Mouse (Mus musculus) kidney, embryonic 14.5 days (tissue): ENCODE data around the gene Htra3. TPM values are rescaled to one million over a fixed set of nuclear protein-coding genes. Genes with fewer than 3 reads are reported as not detected.

Experiments
- ATAC-seq: fragments of 200-750 bp; cut with Nextera tagmentation; 2 replicates; pipeline ENCODE4 v1.8.0; 2017; ENCODE audit warnings: moderate number of reproducible peaks, mild to moderate bottlenecking, moderate TSS enrichment, moderate library complexity; ENCODE audit not compliant: low FRiP score, low TSS enrichment
- H3K27ac ChIP-seq: fragments of 300-500 bp; sonication (generic); 2 replicates; pipeline ENCODE4 v1.5.1; 2014; ENCODE audit warnings: low read depth, mild to moderate bottlenecking, low read length, moderate library complexity, mixed read lengths
- H3K27me3 ChIP-seq: fragments of 300-500 bp; sonication (generic); 2 replicates; pipeline ENCODE4 v1.6.1; 2014; ENCODE audit warnings: mild to moderate bottlenecking, low read length; ENCODE audit not compliant: control insufficient read depth, insufficient read depth
- H3K36me3 ChIP-seq: fragments of 300-500 bp; sonication (generic); 2 replicates; pipeline ENCODE4 v1.6.1; 2014; ENCODE audit warnings: low read length, mixed read lengths; ENCODE audit not compliant: control insufficient read depth, insufficient read depth
- H3K4me1 ChIP-seq: fragments of 300-500 bp; sonication (generic); 2 replicates; pipeline ENCODE4 v1.6.1; 2014; ENCODE audit warnings: low read length, mixed read lengths; ENCODE audit not compliant: control insufficient read depth, insufficient read depth
- H3K4me2 ChIP-seq: fragments of 300-500 bp; sonication (generic); replicated peaks from 2 replicates; pipeline ENCODE4 v1.6.1; 2014; ENCODE audit warnings: low read depth, mild to moderate bottlenecking, low read length
- H3K4me3 ChIP-seq: fragments of 300-500 bp; sonication (generic); 2 replicates; pipeline ENCODE4 v1.5.1; 2014; ENCODE audit warnings: mild to moderate bottlenecking, low read length
- H3K9ac ChIP-seq: fragments of 300-500 bp; sonication (generic); 2 replicates; pipeline ENCODE4 v1.6.1; 2014; ENCODE audit warnings: low read depth, mild to moderate bottlenecking, low read length, moderate library complexity
- H3K9me3 ChIP-seq: fragments of 300-500 bp; sonication (generic); 2 replicates; pipeline ENCODE4 v1.6.1; 2016; ENCODE audit warnings: low read length; ENCODE audit not compliant: control insufficient read depth
- WGBS: fragments of 180-500 bp; shearing (Covaris S2); extraction: QIAGEN DNeasy Blood & Tissue Kit; methylation state at CpG from one replicate; pipeline ENCODE4 v1.1.7; 2014; 5-methylcytosine and 5-hydroxymethylcytosine counted together
- polyA plus RNA-seq: library from polyadenylated mRNA; unstranded; fragments of >200 nt; fragmentation: Nextera tagmentation; extraction: Ambion mirVana; gene quantifications from 2 replicates; pipeline ENCODE4 v1.2.1, GENCODE M21; 2014

Gene Htra3
- polyA plus RNA-seq, 1 experiment from 2014 or later = 8.6 TPM

DNA sequence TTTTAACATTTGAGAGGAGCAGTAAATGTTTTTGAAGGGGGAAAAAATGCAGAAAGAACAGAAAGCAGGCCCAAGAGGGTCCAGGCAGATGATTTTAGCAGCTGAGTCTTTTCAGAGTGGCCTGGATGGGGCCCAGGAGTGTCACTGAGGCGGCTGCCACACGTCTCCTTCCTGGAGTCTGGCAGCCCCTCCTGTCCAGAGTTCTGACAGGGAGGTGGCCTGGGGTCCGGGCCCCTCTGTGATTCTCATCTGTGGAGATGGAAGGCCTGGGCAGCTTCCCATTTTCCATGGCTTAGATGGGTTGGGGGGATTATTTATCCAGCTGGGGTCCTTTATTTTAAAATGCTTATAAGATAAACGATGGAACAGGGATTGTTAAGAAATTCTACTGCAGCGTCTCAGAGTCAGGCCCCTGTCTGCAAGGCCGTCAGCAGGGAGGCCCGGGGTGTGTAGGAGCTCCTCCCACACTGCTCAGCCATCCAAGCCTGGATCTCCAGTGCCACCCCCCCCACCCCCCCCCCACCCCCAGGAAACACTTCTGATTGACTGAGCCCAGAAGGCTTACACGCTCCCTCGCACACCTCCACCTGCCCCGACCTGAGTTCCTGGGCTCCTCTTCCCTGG lies 37.5 kb downstream of the Htra3 start:
- no peaks in the 10 kb centered on the region for H3K9me3 ChIP-seq
- peaks cover 16% of the 10 kb centered on the region for H3K4me1 ChIP-seq
- no peak overlapping the region for H3K4me3 ChIP-seq
- no peaks in the 10 kb centered on the region for H3K36me3 ChIP-seq
- no peaks in the 10 kb centered on the region for H3K27me3 ChIP-seq
- peak overlapping the region; percentile 28; the same call in 1 of the 2 replicates for H3K9ac ChIP-seq
- ATAC-seq = peak; percentile 83
- 0 out of 2 replicates have a peak overlapping the region, but pooled peaks have one; percentile 2 for H3K4me2 ChIP-seq
- 17% methylated on average over 10 of the region's 10 CpGs for WGBS
- H3K27ac ChIP-seq = peak overlapping the region; percentile 59; the same call in 1 of the 2 replicates

DNA sequence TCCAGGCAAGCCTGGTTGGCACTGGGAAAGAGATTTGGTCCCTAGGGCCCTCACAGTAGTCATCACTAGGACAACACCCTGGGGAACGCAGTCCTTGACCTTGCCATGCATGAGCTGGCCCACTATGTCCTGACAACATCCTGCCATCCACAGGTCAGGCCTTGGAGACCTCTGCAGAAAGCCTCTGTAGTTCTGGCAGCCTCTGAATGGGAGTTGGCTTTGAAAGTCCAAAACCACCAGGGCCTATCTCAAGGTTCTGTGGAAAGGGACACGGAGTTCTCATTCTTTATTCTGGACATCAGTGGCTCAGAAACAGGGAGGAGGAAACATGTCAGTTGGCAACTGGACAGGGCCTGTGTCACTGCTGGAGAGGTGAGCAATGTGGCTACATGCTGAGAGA lies 43.6 kb downstream of the Htra3 start:
- Histone ChIP-seq H3K4me2 (no peak overlapping the region), H3K9me3 (no peaks in the 10 kb centered on the region), H3K4me1 (no peaks in the 10 kb centered on the region), H3K9ac (no peak overlapping the region), H3K4me3 (no peak overlapping the region), H3K27me3 (no peaks in the 10 kb centered on the region), H3K36me3 (no peaks in the 10 kb centered on the region), H3K27ac (no peak overlapping the region)
- no peak for ATAC-seq
- WGBS = 77% methylated on average over 2 of the region's 2 CpGs

DNA sequence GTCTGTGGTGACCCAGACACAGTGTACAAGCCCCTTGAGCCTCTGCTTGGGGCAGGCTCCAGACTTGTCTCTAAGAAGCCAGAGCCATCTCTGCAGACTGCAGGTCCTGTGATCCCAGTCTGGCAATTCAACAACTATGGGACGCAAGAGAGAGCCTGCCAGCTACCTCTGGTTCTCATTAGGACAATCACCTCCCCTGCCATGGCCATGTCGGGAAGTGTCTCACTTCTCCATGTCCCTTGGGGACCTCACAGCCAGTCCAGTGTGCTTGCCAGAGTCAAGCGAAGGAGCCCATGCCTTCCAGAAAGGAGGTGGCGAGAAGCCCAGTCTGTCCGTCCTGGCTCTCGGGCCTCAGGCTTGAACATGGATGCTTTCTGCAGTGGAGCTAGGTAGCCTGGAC lies 46.7 kb downstream of the Htra3 start:
- Histone ChIP-seq H3K27me3 (no peaks in the 10 kb centered on the region), H3K9me3 (no peaks in the 10 kb centered on the region), H3K4me2 (no peak overlapping the region), H3K4me3 (no peak overlapping the region), H3K27ac (no peak overlapping the region), H3K36me3 (no peaks in the 10 kb centered on the region), H3K4me1 (no peaks in the 10 kb centered on the region), H3K9ac (no peak overlapping the region)
- ATAC-seq = no peak
- WGBS = 95% methylated on average over 6 of the region's 6 CpGs

DNA sequence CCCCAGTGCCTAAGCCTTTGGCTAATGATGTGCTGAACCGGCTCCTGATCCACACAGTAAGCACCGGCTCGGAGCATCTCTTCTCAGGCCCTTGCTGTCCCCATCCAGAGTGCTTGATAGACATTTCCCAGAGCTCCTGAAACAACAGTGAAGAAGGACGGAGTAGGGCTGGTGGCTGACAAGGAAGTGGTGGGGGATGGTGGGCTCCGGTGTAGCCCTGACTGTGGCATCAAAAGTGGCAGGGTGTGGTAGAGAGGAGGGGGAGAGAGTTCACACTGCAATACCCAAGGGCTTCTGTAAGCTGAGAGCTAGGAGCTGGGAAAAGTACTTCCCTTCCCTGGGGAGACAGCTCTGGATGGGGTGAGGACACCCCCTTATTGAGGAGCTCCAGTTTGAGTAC lies 47.8 kb downstream of the Htra3 start:
- no peaks in the 10 kb centered on the region for H3K4me1 ChIP-seq
- H3K27ac ChIP-seq = no peak overlapping the region
- no peaks in the 10 kb centered on the region for H3K27me3 ChIP-seq
- H3K9ac ChIP-seq = no peak overlapping the region
- 73% methylated on average over 5 of the region's 5 CpGs for WGBS
- no peak overlapping the region for H3K4me2 ChIP-seq
- H3K36me3 ChIP-seq = no peaks in the 10 kb centered on the region
- no peak for ATAC-seq
- H3K9me3 ChIP-seq = no peaks in the 10 kb centered on the region
- H3K4me3 ChIP-seq = no peak overlapping the region

DNA sequence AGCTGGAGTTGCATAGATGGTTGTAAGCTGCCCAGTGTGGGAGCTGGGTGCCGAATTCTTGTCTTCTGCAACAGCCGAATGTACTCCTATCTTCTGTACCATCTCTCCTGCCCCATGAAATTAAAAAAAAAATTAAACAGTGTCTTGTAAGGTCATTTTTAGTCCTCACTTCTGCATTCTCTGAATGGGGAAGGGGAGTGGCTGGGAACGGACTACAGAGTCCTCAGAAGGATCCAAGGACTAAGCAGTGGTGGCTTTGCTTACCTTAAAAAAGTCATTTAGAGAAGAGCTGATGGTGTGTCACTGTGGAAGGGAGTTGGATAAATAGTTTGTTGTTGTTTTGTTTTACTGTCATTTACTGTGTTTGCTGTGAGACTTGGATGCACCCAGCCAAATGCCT lies 48.4 kb downstream of the Htra3 start:
- no peak overlapping the region for H3K4me2 ChIP-seq
- H3K9me3 ChIP-seq = no peaks in the 10 kb centered on the region
- no peaks in the 10 kb centered on the region for H3K4me1 ChIP-seq
- H3K27me3 ChIP-seq = no peaks in the 10 kb centered on the region
- H3K27ac ChIP-seq = no peak overlapping the region
- 82% methylated on average over 3 of the region's 3 CpGs for WGBS
- ATAC-seq = no peak
- H3K9ac ChIP-seq = no peak overlapping the region
- no peaks in the 10 kb centered on the region for H3K36me3 ChIP-seq
- H3K4me3 ChIP-seq = no peak overlapping the region

DNA sequence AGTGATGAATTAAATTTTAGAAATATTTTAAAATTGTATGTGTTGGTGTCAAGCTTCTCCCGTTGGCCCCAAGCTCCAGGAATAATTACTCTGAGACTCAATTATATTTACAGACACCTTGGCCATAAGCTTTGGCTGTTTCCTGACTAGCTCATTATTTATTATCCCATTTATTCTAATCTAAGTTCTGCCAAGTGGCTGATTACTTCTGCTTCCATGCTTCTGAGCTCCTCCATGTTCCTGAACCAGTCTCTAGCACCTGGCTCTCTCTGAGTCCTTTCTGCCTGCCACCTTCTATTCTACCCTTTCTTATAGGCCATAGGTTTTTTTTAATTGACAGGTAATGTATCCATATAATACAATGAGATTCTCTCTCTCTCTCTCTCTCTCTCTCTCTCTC lies 48.9 kb downstream of the Htra3 start:
- Histone ChIP-seq H3K27me3 (no peaks in the 10 kb centered on the region), H3K36me3 (no peaks in the 10 kb centered on the region), H3K4me2 (no peak overlapping the region), H3K27ac (no peak overlapping the region), H3K4me1 (no peaks in the 10 kb centered on the region), H3K9ac (no peak overlapping the region), H3K9me3 (no peaks in the 10 kb centered on the region), H3K4me3 (no peak overlapping the region)
- WGBS = 94% methylated on average over 1 of the region's 1 CpGs
- no peak for ATAC-seq

DNA sequence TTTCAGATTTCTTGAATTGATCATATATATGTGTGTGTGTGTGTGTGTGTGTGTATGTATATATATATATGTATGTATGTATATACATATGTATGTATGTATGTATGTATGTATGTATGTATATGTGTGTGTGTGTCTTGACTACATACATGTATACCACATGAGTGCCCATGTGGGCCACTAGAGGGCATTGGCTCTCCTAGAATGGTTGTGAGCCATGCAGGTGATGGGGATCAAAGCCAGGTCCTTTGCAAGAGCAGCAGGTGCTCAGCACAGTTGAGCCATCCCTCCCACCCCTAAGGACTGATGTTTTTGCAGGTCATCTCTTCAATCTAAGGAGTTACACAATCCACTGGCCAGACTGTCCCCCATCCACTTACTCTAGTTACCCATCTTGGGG lies 50.2 kb downstream of the Htra3 start:
- no peaks in the 10 kb centered on the region for H3K27me3 ChIP-seq
- ATAC-seq = no peak
- H3K4me3 ChIP-seq = no peak overlapping the region

DNA sequence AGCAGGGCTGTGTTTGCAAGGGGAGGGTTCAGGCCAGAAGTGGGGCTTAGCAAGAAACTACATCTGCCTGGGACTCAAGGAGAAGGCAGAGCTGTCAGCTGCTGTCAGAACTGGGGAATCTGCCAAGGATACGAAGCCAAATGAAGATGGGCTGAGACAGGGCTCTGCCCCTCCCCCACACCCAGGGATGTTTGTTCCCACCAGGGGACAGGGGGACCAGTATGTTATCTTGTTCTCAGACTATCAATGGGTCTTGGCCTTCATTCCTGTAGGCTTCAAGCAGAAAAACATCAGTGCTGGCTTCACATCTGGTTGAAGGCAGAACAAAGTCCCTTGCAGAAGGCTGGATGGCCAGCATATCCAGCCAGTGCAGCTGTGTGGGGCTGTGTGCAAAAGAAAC lies 50.9 kb downstream of the Htra3 start:
- Histone ChIP-seq H3K27me3 (no peaks in the 10 kb centered on the region), H3K4me3 (no peak overlapping the region), H3K9ac (no peak overlapping the region), H3K4me2 (no peak overlapping the region), H3K27ac (no peak overlapping the region), H3K36me3 (no peaks in the 10 kb centered on the region), H3K9me3 (no peaks in the 10 kb centered on the region), H3K4me1 (0 out of 2 replicates have a peak, but pooled peaks cover 4% of the 10 kb centered on the region)
- 52% methylated on average over 1 of the region's 1 CpGs for WGBS
- no peak for ATAC-seq

More for the DNA sequence above, 50.2 kb downstream of the Htra3 start:
- Histone ChIP-seq H3K9ac (no peak overlapping the region), H3K4me1 (0 out of 2 replicates have a peak, but pooled peaks cover 4% of the 10 kb centered on the region), H3K27ac (no peak overlapping the region), H3K36me3 (no peaks in the 10 kb centered on the region), H3K9me3 (no peaks in the 10 kb centered on the region), H3K4me2 (no peak overlapping the region)

DNA sequence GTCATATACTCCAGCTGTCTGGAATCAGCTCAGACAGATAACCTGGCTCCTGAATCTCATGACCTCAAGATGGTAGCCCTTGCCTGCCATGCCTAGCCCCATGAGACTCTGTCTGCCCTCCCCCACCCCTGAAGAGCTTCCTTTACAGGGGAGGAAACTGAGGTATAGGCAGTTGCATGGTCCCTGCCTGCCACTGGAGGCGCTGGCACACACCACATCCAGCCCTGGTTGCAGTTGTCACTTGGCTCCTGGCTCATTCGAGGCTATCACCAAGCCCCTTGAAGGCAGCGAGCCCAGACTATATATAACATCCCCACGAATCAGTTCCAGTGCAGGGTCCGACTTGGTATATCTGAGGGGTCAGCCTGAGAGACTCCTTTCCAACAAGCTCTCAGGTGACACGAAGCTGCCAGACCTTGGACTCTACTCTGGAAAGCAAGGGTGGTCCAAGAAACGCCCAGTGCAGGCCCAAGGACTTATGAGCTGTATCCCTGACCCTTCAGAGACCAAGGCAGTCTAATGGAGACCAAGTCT lies 52.2 kb downstream of the Htra3 start:
- WGBS = 59% methylated on average over 7 of the region's 7 CpGs
- no peak overlapping the region for H3K9ac ChIP-seq

More for the DNA sequence above, 52.2 kb downstream of the Htra3 start:
- H3K9me3 ChIP-seq = no peaks in the 10 kb centered on the region
- no peaks in the 10 kb centered on the region for H3K27me3 ChIP-seq
- no peaks in the 10 kb centered on the region for H3K36me3 ChIP-seq
- H3K4me1 ChIP-seq = 0 out of 2 replicates have a peak, but pooled peaks cover 4% of the 10 kb centered on the region
- no peak overlapping the region for H3K4me2 ChIP-seq
- no peak for ATAC-seq
- H3K4me3 ChIP-seq = no peak overlapping the region
- H3K27ac ChIP-seq = no peak overlapping the region
